Mouse (Mus musculus) gastrocnemius, postnatal 36 days (tissue): ENCODE data around the gene Invs. TPM values are rescaled to one million over a fixed set of nuclear protein-coding genes. Genes with fewer than 3 reads are reported as not detected.
"Not testable (repeated sequence)": the region's sequence is repeated elsewhere in the genome, so short reads cannot be mapped to it uniquely, and the experiment has no call there.

Experiments used
- DNase-seq, 2 experiments: peaks; one replicate each; pipeline ENCODE4 v3.0.0; 2022
- intact Hi-C: fragments of 180-260 bp; cut with DNase I; formaldehyde crosslinking; loops from one replicate; pipeline ENCODE4 v1.15.1; 2025
- total RNA-seq, 2 experiments: library from RNA; stranded (reverse); gene quantifications; 2 replicates each; pipeline ENCODE4 v1.2.3; 2021

Gene Invs
- total RNA-seq, 2 experiments from 2014 or later: 2.0 to 2.3 TPM

DNA sequence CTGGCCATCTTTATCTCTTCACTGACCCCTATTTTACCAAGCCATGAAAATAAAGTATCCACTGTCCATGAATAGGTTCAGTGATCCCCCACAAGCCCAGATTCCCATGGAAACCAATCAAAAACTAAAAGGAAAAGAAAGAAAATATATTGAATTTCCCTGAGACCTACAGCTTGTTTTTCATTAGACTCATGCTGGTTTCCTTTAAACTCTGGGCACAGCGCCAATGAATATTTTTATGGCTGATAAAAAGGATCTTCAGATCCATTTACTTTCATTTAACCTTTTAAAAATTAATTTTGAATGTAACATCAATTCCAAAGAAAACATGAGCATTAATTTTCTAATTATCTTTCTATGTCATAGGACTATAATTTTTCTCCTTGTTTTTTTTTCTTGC lies 41.7 kb downstream of the Invs start:
- no peak for DNase-seq
- intact Hi-C loops: no loop called here

DNA sequence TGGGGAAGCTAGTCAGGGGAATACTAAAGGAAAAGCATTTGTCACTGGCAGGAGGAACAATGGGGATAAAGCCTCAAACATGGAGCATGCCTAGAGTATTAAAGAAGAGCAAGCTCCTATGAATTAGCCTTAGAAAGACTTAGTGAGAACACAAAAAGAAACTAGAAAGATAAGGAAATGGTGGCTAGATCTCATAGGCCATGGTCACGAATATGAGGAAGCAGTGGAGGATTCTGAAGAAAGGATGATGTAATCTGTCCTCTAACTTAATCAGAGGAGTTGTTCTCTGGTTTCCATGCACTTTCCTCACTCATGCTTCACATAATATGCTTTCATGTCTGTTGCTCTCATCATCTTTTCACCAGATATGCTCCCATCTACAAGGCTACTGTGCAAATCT lies 42.5 kb downstream of the Invs start:
- DNase-seq: no peak
- intact Hi-C loops: no loop called here

DNA sequence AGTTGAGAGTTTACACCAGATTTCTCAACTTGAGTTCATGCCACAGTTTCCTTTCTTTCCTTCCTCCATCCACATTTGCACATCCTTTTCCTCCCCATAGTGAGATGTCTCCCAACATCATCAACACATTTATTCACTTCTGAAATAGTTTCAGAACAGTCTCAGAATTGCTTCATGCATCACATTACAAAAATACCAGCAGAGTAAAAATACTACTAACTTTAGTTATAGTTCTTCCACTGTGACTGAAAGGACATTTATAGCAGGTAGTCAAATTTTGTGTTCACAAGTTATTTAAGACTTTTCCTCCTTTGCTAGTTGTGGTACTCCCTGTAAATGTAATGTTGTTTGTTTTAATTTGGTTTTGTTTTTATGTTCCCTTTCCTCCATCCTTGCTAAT lies 47.6 kb downstream of the Invs start:
- DNase-seq: no peak
- intact Hi-C loops: no loop called here

DNA sequence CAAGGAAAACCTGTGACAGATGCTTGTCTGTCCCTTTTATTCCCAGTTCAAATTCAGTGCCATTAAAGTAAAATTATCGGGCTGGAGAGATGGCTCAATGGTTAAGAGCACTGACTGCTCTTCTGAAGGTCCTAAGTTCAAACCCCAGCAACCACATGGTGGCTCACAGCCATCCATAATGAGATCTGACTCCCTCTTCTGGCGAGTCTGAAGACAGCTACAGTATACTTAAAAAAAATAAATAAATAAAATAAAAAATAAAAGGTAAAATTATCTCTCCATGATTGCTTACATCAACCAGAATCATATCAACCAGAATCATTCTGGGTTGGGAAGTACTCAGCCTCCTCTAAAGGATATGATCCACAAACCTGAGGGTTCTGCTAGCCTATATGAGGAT lies 48.5 kb downstream of the Invs start:
- intact Hi-C loops: no loop called here
- no peak for DNase-seq

DNA sequence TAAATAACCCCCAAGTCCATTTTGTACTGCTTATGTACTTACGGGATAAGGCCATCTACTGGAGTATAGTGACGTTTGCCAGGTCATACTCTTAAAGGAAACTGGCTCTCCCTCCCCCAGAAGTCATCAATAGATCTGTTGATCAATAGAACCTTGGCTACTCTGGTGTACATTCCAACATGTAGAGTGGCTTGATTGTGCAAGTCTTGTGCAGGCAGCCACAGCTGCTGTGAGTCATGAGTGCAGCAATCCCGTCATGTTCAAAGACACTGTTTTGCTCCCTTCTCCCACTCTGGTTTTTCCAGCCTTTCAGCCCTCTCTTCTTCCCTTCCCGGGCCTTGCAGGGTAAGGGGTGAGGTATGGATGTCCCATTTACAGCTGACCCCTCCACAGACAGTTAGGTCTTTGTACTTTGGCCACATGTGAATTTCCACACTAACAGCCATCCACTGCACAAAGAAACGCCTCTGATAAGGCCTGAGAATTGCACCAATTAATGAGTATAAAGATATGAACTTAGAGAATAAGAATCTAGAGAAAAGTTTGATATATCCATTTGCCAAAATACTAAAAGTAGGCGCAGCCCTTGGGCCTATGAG lies 53.0 kb downstream of the Invs start:
- intact Hi-C loops: no loop called here
- no peak for DNase-seq

DNA sequence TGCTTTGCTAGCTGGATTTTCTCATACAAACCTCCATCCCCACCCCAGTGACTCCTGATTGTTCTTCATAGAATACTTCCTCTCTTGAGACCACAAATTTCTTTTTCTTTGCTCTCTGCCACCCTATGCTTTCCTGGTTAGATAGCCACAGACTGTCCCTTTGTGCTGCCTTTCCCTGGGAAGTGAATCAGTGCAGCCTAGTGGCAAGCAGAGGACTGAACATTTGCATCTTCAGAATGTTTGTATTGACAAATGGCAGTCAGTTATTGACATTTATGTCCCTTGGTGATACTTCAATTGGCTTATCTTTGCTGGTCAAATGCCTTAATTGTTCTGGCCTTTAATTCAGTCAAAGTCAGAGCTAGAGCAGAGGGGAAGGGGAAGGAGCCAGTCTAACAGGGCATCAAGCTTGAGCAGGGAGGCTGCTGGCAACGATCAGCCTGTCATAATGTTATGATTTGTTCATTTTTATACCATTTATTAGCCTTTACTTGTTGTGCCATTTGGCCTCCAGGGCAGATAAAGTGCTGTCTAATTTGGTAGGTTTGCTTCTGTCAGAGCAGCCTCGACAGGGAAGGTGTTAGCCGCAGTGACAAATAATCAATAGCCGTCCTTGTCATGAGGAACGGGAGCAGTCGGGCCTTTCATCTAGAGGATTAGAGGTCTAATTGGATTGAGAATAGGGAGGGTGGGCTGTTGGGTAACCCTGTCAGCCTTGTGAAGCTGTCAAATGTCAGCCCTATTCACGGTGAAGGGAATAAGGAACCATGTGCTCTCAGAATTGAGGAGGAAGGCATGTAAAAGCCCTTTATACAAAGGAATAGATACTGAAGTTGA lies 55.6 kb downstream of the Invs start:
- intact Hi-C loops: no loop called here
- no peak for DNase-seq

DNA sequence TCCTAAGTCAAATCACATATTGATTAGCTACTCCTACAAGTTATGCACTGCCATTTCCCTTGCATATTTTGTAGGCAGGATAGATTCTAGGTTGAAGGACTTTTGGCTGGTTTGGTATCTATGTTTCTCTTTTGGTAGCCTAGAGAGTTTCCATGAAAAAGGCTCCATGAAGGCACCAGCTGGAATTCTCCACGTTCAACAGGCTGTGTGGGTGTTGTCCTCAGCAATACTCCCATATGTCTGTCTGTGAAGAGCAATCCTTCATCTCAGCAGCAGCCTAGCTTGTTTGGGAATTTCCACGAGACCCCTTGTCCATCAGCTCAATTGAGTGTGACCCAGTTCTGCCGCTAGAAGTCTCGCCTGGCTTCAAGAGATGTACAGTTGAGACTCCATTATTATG lies 63.1 kb downstream of the Invs start:
- DNase-seq: no peak
- intact Hi-C loops: no loop called here

DNA sequence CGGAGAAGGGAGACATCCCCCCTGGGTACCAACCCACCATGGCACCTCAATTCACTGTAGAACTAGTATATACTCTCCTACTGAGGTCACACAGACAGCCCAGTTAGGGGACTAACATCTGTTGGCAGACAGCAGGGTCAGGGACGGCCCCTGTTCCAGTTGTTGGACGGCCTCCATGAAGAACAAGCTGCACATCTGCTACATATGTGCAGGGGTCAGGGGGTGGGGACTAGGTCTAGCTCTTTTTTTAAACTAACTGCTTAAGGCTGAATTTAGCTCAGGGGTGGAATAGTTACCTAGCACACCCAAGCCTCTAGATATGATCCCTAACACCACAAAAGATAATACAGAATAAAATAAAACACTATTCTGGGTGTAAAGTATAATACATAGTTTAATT lies 82.8 kb downstream of the Invs start:
- intact Hi-C loops: no loop called here
- DNase-seq: no peak

DNA sequence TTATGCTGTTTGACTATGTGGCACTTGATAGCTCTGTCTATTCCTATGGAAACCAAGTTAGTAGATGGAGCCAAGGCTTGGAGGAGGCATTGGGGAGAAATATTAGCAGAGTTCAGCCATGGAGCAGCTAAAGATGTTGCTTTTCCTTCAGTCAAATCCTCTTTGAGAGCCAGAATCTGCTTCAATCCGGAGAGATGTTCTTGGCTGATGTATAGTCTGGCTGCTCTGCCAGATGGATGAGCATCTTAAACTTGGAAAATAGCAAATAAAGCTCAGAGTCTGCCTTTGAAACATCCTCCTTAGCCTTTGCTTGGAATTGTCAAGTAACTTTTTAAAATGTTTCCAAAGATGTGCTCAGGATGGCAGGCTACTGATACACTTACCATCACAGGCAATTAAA lies 91.5 kb downstream of the Invs start:
- DNase-seq: no peak
- intact Hi-C loops: no loop called here

DNA sequence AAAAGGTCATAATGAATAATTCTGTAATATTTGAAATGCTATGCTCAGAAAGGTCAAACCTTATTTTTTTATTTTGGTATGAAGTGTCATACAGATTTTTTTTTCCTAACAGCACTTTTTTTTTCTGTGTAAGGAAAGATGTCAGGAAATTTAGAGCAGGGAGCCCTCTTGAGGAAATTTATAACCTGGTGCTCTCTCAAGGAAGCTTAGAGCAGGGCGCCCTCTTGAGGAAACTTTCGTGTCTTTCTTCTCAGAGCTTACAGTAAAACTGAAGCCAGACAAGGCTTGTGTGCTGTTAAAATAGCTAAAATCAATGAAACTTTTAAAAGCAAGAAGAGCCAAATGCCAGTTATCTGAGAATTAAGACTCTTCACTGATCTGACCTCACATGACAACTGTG lies 101.4 kb downstream of the Invs start:
- peak in 1 of 2 experiments; percentile 57 for DNase-seq
- intact Hi-C loops: loop anchor here (2.0 kb wide), 1 partner anchor 960 kb away; no protein-coding TSS in a partner anchor

DNA sequence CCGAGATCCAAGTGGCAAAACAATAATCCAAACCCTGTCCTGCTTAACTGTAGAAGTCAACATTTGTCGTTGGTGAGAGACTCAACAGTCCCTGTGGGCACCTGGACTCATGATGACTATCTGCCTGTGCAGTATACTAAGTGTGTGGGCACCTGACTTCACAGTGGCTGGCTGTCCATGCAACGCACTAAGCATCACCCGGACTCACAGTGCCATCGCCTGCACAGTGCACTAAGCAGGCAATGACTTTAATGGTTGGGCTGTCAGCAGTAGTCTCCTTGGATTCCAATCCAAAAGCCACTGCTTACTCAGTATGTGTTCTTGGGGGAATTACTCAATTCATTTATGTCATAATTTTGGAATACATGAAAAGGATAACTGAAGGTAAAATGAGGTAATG lies 102.9 kb downstream of the Invs start:
- intact Hi-C loops: no loop called here
- DNase-seq: no peak

DNA sequence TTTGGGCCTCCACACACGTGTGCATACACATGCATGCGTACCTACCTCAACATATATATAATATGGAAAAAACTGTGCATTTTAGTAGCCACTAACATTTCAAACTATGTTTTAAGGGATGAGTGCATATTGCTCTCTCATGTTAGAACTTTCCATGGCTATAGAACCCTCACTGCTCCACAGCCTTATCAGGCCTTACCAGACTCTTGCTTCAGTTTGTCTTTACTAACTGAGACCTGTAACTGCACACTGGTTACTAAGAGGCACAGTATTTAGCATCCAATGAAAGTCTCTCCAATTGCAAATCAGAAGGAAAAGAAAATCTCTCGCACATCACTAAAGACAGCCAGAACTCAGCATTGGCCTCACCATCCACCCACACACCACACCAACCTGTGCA lies 117.4 kb downstream of the Invs start:
- no peak for DNase-seq

DNA sequence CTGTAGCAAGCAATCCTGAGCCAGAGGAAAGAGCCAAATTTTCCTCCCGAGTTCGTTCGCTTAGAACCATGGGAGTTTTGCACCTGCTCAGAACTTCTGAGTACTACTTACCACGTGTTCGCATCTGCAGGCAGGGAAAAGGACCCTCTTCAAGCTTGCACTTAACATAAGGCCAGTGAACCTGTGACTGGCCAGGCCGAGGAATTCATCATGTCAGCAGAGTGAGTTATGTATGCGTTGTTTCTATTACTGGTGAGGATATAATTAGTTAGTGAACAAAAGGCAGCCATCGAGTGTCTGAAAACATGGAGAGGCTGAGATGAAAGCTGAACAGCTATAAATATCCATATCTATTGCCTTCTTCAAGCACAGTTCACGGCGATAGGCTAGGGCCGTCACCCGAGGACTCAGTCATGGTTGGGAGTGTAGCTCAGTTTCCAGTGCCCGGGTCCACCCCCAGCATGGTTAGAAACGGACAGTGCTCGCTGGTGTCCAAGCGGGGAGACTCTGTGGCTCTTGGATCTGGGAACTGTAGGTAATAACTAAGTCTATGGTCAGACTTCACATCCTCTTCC lies 123.6 kb downstream of the Invs start:
- no peak for DNase-seq
- intact Hi-C loops: no loop called here

More for the DNA sequence above, 117.4 kb downstream of the Invs start:
- intact Hi-C loops: no loop called here

DNA sequence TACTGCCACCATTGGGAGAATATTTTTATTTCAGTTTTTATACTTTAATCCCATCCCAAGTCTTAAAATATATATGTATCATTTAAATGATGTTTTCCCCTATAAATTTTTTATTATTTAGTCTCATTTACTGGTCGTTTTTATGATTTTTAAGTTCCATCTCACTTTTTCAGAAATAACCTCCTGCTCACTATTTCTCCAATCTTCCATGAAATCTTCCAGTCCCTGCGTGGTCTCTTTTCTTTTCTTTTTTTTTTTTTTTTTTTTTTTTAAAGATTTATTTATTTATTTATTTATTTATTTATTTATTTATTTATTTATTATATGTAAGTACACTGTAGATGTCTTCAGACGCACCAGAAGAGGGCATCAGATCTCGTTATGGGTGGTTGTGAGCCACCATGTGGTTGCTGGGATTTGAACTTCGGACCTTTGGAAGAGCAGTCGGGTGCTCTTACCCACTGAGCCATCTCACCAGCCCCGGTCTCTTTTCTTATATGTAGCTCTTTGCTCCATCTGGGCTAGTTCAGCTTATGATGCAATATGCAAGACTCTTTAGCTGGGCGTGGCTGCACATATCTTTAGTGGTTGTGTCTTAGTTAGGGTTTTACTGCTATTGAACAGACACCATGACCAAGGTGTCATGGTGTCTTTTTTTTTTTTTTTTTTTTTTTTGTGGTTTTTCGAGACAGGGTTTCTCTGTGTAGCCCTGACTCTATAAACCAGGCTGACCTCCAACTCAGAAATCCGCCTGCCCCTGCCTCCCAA lies 126.3 kb downstream of the Invs start:
- intact Hi-C loops, DNase-seq: not testable (repeated sequence)

DNA sequence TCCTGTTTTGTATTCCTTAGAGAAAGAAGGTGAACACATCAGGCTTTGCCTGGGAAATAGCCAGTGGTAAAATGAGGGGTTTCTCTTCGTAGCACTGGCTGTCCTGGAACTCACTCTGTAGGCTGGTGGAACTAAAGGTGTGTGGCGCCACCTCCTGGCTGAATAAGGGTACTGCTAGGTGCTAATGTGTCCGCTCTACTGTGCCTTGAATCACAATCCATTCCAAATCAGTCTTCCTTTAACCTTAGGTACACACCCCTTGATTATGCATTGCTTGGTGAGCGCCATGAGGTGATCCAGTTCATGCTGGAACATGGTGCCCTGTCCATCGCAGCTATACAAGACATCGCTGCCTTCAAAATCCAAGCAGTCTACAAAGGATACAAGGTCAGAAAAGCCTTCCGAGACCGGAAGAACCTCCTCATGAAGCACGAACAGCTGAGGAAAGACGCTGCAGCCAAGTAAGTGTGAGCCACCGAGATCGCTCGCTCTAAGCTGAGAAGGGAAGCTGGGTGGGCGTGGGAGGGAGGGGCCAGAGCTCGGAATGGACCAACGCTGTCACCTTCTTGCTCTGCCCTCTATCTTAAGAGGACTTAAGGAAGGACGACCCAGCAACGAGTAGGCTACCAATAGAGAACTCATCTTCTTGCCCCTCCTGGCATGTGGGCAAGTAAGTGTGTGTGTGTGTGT lies 127.9 kb downstream of the Invs start:
- peak; percentile 17 to 49 for DNase-seq
- intact Hi-C loops: no loop called here

DNA sequence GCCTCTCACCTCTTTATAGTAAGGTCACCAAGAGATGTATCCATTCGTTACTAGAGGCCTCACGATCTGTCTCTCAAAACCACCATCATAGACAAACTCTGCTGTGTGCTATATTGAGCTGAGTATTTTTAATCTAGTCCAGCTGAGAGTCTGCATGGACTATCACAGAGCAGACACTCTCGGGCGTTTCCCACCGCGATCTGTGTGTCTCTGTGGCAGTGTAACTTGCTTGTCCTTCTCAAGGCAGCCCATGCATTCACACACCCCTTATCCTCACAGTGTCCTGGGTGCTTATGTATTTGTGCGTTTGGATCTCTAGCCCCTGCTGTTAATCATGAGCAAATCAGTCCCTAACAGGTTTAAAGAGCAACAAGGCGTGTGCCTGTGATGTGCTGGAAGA lies 133.9 kb downstream of the Invs start:
- intact Hi-C loops: no loop called here
- DNase-seq: no peak

DNA sequence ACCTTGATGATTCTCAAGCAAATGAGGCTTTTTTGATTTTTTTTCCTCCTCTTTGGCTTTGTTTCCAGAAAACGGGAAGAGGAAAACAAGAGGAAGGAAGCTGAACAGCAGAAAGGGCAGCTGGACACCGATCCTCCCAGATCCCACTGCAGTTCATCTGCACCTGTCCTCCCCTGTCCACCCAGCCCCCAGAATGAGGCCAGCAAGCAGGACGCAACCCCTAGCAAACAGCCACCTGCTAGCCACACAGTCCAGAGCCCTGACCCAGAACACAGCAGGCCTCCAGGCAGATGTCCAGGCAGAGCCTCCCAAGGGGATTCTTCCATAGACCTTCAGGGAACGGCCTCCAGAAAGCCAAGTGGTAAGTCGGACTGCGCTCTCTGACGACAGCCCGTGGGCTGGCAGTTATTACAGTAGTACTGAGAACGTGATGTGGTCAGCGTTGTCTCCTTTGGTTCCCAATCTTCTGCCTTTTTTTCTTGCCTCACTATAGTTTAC lies 136.3 kb downstream of the Invs start:
- peak; percentile 49 to 59 for DNase-seq
- intact Hi-C loops: no loop called here

DNA sequence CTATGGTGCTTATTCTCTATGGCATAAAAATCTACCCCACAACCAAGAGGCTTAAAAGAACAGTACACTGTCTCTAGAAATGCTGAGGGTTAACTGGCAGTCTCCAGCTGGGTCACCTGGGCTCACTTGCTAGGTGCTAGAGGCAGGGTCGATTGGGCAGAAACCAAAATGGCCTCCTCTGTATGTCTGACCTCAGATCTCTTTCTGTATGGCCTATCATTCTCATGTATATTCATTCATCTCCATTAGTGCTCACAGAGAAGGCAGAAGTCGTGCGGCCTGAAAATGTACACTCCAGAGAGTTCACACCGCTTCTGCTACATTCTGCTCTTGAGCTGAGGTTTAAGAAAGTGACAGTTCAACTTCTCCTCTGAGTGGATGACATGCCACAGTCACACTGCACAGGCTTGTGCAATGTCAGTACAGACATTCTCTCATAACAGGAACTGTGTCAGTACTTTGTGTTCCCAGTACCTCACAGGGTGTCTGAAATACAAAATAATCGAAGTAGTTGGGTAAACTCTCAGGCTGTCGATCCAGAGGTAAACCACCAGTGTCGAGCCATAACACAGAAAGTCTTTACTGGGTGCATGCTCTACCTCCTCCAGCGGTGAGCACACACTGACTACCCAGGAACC lies 139.4 kb downstream of the Invs start:
- DNase-seq: no peak
- intact Hi-C loops: no loop called here

DNA sequence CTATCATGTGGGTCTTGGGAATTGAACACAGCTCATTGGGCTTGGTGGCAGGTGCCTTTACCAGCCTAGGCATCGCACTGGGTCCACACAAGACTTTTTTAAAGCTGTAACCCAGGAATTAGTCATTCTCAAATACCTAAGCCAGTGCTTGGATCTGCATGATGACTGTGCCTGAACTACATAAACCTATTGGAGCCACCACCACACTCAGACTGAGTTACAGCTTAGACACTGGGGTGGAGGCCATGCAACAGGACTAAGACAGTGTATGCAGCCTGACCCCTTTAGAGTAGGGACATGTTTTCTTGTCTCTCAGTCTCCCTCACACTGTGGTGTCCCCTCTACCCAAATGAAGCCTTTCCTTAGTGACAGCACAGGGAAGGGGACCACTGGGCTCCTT lies 143.1 kb downstream of the Invs start:
- no peak for DNase-seq
- intact Hi-C loops: no loop called here

DNA sequence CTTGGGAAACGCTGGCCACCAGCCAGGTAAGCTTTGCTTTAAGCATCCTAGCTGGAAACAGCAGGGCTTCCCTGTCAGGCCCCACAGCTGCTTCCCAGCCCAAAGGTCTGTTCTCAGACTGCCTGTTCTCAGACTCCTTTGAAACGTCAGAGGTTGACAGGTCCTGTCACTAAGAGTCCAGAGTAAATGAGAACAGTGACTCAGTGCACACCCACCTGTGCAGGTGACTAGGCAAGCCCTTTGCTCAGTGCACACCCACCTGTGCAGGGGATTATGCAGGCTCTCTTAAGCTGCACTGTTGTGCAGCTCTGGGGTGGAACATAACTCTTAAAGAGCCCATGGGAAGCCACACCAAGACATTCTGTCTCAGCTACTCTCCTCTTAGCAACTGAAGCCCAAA lies 144.2 kb downstream of the Invs start:
- no peak for DNase-seq
- intact Hi-C loops: no loop called here
